Mouse (Mus musculus) ES-CJ7 (cell line): ENCODE measurements around the gene Rara.

ENCODE experiments used
- DNase-seq: peaks from one replicate; pipeline ENCODE4 v3.0.0; 2011; ENCODE audit warnings: low read depth, low spot score

The Rara gene

DNA sequence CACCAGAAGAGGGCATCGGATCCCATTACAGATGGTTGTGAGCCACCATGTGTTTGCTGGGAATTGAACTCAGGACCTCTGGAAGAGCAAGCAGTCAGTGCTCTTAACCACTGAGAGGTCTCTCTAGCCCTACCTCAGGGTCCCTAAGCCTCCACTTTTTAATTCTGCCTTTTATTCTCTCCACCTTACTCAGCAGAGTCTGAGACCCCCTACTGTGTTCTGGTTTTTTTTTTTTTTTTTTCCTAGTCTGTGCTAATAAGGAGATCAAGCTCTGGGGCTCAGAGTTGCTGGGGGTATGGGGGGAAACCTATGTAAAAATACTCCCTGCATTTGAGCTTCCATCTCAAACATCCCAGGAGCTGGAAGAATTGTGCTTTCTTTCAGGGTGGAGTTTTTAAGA lies 24.5 kb downstream of the Rara start:
- DNase-seq: no peak

DNA sequence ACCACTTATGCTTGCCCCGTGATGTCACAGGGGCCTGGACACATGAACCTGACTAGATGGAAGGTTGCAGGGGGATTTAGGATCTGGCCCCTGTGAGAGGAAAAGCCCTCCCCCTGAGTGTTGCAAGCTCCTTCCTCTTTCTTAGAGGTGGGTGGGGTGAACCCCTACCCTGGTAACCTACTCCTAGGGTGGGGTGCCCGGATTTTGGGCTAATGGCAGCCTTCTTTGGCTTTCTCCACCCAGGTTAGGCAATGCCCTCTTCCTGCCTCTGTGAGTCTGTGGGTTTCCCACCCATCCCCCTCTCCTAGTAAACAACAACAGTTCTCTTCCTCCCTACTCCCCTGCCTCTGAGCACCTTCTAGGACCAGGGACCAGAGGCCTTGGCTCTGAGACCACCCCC lies 25.1 kb downstream of the Rara start:
- peak; percentile 82 for DNase-seq

DNA sequence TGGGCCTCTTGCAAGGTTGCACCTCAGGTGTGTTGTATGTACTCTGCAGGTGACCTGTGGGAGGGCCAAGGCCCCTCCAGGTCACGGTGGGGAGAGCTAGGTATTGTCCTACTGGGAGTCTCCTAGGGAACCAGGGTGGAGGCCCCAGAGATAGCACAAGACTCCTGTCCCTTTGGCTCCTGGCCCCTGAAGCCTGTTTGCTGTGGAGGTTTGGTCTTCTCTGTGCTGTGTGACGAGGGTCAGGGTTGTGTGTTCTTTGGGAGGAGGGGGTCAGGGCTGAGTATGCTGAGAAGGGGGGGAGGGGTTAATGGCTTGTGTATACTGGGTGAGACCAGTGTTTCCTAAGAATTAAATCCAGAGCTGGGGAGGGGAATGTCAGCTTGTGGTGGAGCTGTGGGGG lies 25.7 kb downstream of the Rara start:
- DNase-seq: peak; percentile 77

DNA sequence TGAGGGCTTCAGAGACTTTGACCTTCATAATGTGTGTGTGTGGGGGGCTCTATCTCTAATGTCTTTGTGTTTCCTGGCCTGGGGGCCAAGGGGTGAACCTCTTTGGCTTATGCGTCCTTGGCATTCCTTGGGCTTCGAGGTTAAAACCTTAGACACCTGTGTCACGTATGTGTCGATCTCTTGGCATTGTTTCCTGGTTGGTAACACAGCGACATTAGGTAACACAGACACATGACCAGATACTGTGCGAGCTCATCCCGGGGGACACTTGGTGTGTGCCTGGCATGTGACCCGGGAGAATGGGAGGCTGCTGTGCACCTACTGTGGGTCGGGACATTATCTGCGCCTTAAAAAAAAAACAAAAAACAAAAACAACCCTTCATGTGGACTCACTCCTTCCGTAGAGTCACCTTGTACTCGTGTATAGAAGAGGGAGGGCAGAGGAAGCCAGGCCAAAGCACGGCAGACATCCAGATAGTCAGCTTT lies 26.3 kb downstream of the Rara start:
- no peak for DNase-seq

DNA sequence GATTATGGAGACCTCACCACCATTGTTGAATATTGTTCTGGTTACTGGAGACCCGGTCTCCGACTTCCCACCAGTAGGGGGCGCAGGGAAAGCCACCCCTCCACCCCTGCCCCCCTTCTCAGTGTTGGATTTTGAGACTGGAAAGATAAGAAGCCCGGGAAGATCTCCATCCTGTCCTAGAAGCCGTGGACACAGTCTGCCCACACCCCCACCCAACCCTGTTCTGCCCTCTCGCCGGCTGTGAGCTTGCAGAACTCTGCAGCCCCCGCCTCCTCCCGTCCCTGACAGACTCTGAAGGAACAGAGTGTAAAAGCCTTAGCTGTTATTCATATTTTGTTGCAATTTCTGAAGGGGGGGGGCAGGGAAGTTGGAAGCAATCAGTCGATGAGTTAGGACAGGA lies 26.8 kb downstream of the Rara start:
- DNase-seq: peak; percentile 83

DNA sequence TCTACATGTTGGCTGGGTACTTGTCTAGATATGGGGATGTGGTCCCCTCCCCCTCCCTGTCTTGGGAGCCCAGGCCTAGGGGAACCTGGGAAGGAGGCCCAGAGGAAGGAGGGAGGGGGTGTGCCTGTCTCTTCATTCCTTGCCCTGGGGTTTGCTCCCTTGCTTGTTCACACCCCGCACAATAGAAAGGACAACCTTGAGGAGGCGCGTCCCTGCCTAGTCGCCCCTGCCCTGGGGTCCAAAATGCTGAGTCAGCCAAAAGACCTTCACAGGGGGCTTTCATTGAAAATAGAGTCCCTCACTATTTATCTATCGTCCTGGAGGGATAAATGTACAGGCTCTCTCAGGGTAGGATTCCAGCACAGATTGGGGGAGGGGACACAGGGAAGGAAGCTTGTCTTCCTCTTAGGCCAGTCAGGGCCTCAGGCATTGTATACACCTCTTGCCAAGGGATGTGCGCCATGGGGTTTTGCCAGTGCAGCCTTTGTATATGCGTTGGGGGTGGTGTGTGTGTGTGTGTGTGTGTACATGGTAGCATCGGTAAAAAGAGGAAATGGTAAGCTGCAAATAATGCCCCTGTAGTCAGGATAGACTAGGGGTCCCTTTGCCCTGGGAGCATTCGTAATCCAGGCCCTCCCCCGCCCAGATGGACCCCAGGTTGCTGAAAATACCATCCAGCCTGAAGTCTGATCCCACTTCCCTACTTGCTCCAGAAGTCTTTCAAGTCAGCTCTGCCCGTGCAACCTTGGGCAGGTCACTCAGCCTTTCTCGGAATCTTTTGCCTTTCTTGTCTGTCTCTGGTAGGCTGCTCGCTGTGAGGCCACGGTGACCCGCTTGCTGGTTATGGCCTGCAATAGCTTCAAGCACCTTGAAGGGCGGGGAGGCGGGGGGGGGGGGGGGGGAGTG lies 27.4 kb downstream of the Rara start:
- peak; percentile 96 for DNase-seq

DNA sequence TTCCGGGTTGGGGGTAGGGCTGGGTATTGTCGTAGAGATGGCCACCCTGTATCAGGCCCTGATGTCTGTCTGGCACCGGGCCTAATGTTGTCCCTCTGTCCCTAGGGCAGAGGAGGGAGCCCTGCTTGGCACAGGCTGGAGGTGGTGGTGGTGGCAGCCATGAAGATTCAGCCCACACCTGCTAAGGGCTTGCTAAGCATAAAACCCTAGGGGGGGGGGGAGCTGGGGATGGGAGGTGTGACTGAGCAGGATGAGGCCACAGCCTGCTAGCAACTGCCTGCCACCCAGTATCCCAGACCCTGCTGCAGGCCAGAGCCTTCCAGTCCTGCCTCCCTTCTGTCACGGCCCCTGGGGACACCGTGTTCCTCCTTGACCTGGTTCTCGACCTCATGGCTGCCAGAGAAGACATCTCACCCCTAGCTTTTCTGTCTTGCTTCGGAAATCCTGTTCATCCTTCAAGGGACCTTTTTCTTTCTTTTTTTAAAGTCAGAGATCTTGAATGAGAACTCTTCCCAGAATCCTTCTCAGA lies 28.2 kb downstream of the Rara start:
- no peak for DNase-seq

DNA sequence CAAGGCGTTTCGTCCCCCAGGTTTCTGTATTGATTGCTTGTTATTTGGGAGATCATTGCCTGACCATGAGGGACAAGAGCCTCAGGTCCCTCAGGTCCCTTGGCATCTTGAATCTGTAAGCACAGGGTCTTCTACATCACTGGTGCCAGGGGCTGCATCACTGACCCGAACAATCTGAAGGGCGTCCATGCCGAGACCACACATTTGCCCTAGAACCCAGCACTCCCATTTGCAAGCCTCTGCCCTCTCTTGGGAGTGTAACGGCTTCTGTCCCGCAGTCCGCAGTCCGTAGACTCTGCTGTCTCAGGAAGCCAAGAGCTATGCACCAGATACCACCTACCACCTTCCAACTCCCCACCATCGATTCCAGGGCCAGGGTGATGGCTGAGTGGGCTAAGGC lies 28.7 kb downstream of the Rara start:
- DNase-seq: no peak

DNA sequence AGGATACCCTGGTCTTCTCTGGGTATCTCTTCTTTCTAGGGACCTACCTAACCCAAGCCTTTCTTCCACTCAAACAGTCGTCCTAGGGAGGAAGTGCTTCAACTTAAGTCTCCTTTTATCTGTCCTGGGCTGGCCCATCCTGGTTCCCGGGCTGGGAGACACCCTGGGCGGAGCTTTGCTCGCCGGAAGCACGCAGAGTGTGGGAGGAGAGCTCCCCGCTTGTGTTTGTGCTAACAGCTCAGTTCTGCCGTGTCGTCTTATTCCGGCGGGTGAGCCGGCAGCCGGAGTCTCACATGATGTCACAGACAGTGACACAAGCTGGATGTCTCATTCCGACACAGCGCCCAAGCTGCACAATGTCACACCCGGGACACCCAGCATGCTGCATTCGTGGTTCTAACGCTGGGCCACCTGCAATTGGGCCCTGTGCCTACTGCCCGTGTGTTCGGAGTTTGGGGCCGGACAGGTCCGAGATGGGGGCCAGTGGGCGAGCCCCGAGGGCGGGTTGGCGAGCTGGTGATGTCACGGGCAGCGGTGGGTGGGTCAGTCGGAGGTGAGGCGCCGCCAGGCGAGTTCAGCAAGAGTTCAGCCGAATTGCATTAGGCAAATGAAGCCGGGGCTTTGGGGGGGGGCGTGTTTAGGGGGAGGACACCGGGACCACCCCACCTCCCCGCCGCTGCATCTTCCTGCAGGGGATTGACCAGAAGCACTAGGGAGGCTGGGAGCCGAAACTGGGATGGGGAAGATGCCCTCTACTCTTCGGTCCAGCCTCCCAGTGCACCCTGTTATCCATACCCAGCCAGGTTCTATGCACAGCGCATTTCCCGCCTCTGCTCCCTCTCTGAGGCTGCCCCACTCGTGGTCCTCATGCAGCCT lies 32.1 kb downstream of the Rara start:
- peak; percentile 94 for DNase-seq

DNA sequence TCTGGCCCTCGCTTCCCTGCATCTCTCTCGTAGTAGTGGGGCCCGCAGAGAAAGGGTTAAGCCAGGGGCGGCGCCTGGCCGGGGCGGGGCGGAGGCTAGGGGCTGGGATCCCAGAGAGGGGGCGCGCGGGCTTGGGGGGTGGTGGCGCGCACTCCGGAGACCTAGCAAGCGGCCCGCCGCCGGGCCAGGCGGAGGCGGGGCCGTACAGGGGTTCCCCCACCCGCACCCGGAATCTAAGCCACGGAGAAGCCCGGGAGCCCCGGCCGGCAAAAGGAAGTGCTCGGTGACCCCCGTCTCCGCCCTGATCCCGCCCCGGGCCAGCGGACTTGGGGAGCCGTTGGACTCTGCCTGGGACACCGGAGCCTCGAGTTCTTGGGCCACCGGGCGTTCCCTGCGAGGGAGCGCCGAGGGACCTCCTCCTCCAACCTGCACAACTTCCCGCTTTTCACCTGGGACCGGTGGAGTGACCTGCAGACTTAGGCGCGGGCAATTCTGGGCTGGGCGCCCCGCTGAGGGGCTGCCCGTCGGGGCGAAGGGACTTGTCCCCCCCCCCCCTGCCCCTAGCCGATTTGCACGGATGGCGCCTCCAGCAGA lies 32.8 kb downstream of the Rara start:
- no peak for DNase-seq

DNA sequence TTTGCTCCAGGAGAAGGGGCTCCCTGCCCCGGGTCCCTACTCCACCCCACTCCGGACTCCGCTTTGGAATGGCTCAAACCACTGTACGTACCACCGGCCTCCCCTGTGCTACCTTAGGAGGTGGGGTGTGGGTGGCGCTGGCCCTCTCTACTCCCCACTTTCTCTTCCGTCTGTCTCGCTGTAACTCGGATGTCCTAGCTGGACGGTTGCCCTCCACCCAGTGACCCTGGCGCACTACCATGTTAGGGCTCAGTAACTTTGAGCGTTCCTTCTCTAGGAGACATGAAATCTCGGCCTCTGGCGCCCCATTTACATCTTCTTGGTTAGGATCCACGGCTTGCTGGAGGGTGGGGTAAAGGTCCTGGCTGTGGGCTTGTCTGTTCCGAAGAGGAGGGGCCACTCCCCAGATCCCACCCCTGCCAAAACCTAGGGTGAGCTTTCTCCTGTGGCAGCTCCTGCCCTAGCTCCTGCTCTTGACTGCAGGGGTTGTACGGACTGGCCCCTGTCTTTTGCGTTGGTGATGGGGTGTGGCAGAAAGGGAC lies 33.5 kb downstream of the Rara start:
- DNase-seq: no peak

DNA sequence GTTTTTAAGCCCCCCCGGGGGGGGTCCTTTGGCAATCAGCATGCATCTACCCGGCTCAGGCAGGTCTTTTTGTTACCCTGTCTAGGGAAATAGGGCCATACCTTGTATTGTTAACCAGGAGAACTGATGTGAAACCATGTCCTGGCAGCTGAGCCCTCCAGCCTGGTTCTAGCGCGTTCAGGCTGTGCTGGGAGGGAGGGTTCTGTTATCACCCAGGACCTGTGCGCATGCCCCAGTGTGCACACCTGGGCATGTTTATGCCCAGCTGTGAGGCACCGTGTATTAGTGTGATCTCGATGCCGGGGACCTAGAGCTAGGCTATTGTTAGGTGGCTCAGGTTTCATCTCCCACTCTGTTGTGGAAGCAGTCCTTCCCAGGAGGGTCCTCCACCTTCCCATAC lies 34.1 kb downstream of the Rara start:
- no peak for DNase-seq

DNA sequence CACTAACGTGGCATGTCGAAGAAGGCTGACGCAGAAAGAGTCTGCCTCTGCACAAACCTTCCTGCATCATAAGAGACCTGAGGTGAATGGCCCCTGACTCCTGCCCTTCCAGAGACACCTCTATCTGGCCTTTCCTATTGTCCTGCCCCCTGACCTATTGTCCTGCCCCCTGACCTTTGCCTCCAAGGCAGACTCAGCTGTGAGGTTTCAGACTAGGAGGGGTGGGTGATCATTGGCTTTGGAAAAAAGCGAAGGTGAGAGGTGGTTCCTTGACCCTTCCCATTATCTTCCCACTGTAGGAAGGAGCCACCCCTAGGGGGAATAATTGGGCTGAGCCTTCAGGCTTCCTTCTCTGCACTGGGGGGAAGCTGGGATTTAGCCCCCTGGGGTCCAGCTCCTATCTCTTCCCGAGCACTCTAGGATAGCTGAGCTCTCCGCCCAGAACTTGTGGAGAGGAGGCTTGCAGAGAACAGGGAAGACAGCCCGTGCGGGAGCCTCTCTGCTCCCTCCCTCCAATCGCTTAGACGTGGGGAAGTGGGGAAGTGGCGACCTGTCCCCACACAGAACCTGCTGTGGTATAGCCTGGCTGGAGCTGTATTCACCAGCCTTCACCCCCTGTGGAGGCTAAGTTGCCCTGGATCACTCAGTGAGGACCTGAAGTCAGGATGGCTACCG lies 34.9 kb downstream of the Rara start:
- peak; percentile 76 for DNase-seq

DNA sequence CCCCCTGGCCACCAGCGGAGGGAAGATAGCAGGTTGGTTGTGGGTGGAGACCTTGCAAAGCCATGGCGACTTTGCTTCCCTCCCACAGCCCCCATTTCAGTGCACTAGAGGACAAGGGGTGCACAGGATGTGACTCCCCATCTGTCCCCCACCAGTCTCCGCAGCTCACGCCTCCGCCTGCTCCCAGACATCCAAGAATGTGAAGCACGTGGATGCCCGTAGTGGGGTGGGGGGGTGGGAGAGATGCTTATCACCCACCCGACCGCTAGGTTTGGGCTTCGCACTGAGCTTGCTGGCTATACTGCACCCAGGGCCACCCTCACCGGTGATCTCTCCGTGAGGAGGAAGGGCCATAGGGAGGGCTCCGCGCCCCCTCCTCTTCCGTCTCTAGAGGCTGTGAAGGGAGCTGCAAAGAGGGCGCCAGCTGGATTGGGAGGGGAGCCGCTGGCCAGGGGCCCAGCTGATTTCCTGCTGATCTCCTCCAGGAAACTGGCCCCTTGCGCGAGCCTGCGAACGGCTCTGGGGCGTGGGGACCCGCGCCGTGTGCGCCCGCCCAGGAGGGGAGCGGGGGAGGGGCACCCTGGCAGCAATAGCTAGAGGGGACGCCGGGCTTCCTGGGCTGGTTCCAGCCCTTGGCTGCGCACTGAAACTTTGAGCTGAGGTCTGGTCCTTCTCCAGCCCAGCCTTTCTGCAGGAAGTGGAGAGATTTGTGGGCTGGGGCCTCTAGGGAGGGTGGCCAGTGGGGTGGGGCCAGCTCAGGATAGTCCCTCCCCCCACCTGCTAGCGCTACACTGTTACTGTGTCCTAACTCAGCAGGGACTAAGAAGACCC lies 35.8 kb downstream of the Rara start:
- peak; percentile 90 for DNase-seq

DNA sequence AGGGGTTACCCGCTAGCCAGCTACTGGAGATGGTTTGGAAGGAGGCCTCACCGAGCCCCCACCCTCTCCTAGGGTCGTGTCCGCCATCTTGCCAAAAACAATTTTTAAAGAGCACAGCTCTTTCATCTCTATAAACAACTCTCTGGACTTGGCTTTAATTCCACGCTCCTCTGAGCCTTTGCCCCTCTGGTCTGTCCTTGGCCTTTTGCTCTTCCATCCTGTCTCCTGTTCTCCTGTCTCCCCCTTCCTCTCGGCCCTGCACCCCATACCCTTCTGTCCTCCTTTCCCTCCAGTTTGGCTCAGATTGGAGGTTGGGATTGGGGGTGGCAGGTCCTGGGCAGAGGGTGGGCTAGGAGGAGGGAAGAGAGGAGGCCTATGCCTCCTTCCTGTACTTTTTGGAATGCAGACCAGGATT lies 36.6 kb downstream of the Rara start:
- no peak for DNase-seq

DNA sequence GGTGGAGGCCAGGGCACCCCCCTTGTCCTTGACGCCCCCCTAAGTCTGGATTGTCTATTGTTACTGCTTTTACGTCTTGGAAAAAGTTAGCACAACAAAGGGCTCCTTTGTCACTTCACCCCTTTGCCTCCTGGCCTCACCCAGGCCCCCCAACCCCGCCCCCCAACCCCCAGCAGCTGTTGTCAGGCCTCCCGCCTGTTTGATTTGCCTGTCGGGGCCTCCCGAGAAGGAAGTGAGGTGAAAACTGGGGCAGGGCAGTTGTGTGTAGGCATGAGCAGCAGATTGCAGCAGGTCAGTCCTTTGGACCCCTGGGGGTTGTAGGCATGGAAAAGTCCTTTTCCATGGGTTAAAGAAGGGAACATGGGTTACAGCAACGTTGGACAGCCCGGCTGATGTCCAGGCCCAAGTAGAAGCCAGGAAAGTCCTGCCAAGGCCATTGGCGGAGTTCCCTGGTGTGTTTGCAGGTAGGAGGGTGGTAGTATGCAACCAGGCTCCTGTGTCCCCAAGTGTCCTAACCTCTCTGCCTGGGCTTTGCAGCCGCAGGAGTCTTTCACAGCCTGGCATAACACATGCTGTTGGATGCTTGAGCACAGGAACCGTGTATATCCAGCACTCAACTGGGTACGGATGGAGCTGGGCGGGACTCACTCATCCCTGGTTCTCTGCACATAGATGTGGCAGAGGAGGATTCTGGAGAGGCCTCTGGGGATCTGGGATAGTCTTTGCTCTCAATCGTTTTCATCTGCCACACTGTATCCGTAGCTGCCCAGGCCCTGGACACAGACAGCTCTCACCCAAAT lies 37.2 kb downstream of the Rara start:
- peak; percentile 92 for DNase-seq

DNA sequence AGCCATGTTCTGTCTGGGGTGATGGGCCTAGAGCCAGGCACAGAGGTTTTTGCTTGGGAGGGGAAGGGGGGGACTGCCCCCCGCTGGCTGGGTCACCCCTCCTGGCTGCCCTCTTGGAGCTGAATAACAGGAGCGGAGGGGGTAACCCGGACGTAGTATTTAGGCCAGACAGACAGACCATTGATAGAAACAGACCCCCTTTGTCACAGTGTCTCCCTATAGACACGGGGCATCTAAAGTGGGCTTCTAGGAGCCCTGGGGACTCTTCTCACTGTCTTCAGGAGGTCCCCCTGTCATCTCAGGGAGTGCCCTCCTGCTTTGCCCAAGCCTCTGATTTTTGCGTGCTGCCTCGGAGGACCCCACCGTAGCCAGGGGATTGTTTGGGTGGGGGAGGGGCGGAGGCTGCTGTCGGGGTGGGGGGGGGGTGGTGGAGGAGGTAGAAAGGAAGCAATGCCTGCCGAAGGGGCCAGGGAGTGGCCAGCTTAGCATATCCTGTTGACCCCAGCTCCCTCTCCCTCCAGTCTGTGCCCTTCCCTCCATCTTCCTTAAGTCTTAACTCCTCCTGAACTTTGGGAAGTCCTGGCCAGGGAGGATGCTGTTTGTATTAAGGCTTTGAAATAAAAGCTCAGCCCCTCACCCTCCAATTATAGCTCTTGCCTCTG lies 37.9 kb downstream of the Rara start:
- no peak for DNase-seq

DNA sequence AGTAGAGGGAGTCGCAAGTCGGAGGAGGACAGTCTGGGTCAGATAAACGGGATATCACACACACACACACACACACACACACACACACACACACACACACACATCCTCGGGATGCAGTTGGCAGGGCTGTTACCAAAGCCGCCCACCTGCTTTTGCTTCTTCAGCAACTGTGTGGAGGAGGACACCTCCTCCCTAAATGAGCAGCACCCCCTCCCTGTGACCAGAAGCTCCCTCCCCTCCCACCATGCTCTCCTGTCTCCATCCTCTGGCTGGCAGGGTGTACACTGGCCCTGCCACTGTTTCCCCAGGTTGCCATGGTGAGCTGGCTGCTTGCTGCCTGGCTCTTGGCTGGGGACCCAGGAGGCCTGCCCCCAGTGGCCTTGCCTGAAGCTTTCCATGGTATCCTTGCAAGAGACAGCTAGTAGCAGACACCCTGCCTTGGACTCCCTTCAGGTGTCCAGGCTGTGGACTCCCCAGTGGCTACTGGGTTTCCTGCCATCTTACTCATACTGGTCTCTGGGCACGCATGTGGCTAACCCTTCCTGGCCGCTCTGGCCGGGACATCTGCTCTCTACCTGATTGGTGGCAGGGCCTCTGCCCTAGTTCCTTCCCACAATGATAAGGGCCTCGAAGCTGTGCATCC lies 39.0 kb downstream of the Rara start:
- DNase-seq: no peak
